Mouse (Mus musculus) myocyte (in vitro differentiated cells): ENCODE measurements at regions not wholly inside any gene's neighbourhood (a gene's known extent, or its start where the extent isn't known, plus 50 kb on each side); places are given as distances from the start of the nearest gene placed in this dataset.
"Not testable (repeated sequence)": the region's sequence is repeated elsewhere in the genome, so short reads cannot be mapped to it uniquely, and the experiment has no call there.

Source experiments
- H3K27me3 ChIP-seq: one replicate; pipeline ENCODE4 v1.6.1; 2011; ENCODE audit not compliant: control insufficient read depth, insufficient read depth, insufficient read length
- H3K36me3 ChIP-seq: one replicate; pipeline ENCODE4 v1.6.1; 2011; ENCODE audit not compliant: control insufficient read depth, insufficient read depth
- H3K4me2 ChIP-seq: one replicate; pipeline ENCODE4 v1.6.1; 2011; ENCODE audit warnings: low read depth, control low read depth
- H3K4me3 ChIP-seq: one replicate; pipeline ENCODE4 v1.5.1; 2011; ENCODE audit warnings: mild to moderate bottlenecking, control low read depth, moderate library complexity
- H3K79me2 ChIP-seq: one replicate; pipeline ENCODE4 v1.6.1; 2011; ENCODE audit not compliant: control insufficient read depth, insufficient read depth
- H3ac ChIP-seq: one replicate; pipeline ENCODE4 v1.6.1; 2011; ENCODE audit not compliant: control insufficient read depth, insufficient read length
- CEBPB ChIP-seq: IDR thresholded peaks from 2 replicates; pipeline ENCODE4 v1.6.1; 2011; ENCODE audit warnings: mild to moderate bottlenecking, moderate library complexity; ENCODE audit not compliant: poor library complexity, insufficient read depth, severe bottlenecking
- E2F4 ChIP-seq: IDR thresholded peaks from one replicate; pipeline ENCODE4 v1.6.1; 2011; ENCODE audit warnings: mild to moderate bottlenecking, control low read depth, moderate library complexity; ENCODE audit not compliant: insufficient read depth
- MAX ChIP-seq: IDR thresholded peaks from one replicate; pipeline ENCODE4 v1.6.1; 2011; ENCODE audit warnings: low read depth, mild to moderate bottlenecking, control low read depth
- MYOD1 ChIP-seq, 3 experiments: IDR thresholded peaks; one replicate each; pipeline ENCODE4 v1.6.1; 2011; ENCODE audit warnings: control low read depth in 2 of 3, low read depth in 2 of 3, mild to moderate bottlenecking in 2 of 3, moderate library complexity in 1 of 3; ENCODE audit not compliant: insufficient read length in 2 of 3, control insufficient read depth in 1 of 3
- MYOG ChIP-seq, 3 experiments: IDR thresholded peaks; one replicate each; pipeline ENCODE4 v1.6.1; 2011; ENCODE audit warnings: control low read depth in 2 of 3, low read depth in 2 of 3, mild to moderate bottlenecking in 2 of 3; ENCODE audit not compliant: insufficient read length in 2 of 3, control insufficient read depth in 1 of 3, insufficient read depth in 1 of 3
- POLR2A ChIP-seq: IDR thresholded peaks from one replicate; pipeline ENCODE4 v1.6.1; 2011; ENCODE audit warnings: low read depth, mild to moderate bottlenecking, control low read depth, moderate library complexity; ENCODE audit not compliant: insufficient read length
- POLR2AphosphoS2 ChIP-seq: IDR thresholded peaks from one replicate; pipeline ENCODE4 v1.6.1; 2011; ENCODE audit warnings: low read depth, control low read depth; ENCODE audit not compliant: insufficient read length
- REST ChIP-seq: IDR thresholded peaks from one replicate; pipeline ENCODE4 v1.6.1; 2011; ENCODE audit warnings: mild to moderate bottlenecking, control low read depth, moderate library complexity; ENCODE audit not compliant: insufficient read depth, insufficient read length
- SRF ChIP-seq: IDR thresholded peaks from one replicate; pipeline ENCODE4 v1.6.1; 2011; ENCODE audit warnings: low read depth; ENCODE audit not compliant: control insufficient read depth, insufficient read length
- TCF12 ChIP-seq: IDR thresholded peaks from one replicate; pipeline ENCODE4 v1.6.1; 2011; ENCODE audit warnings: mild to moderate bottlenecking, control low read depth; ENCODE audit not compliant: poor library complexity, insufficient read depth, severe bottlenecking
- TCF3 ChIP-seq: IDR thresholded peaks from one replicate; pipeline ENCODE4 v1.6.1; 2011; ENCODE audit warnings: low read depth, control low read depth; ENCODE audit not compliant: insufficient read length
- USF1 ChIP-seq: IDR thresholded peaks from one replicate; pipeline ENCODE4 v1.6.1; 2011; ENCODE audit warnings: low read depth, mild to moderate bottlenecking, control low read depth, moderate library complexity

DNA sequence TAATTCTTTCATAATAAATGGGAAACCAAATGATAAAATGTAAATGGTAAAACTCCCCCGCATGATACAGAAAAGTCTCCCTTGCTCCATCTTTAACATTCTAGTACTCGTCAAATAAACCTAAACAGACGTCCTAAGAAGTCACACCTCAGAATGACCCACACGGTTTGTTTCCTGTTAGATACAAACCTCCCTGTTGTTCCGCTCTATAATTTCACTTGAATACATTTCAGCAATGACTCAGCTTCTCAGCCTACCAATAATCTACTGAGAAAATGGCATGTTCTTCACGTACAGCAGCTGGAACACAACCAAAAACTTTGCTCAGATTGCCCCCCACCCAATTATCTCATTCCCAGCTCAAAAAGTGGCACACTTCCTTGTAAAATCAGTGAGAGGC lies 93.7 kb upstream of the Pdc start:
- H3K27me3 ChIP-seq, result no peaks in the 10 kb centered on the region
- H3K79me2 ChIP-seq, result no peaks in the 10 kb centered on the region
- no peak overlapping the region for H3K4me3 ChIP-seq
- H3ac ChIP-seq, result no peak overlapping the region
- H3K36me3 ChIP-seq, result no peaks in the 10 kb centered on the region
- H3K4me2 ChIP-seq, result no peak overlapping the region
- TF ChIP-seq POLR2A (no peak), CEBPB (no peak)

DNA sequence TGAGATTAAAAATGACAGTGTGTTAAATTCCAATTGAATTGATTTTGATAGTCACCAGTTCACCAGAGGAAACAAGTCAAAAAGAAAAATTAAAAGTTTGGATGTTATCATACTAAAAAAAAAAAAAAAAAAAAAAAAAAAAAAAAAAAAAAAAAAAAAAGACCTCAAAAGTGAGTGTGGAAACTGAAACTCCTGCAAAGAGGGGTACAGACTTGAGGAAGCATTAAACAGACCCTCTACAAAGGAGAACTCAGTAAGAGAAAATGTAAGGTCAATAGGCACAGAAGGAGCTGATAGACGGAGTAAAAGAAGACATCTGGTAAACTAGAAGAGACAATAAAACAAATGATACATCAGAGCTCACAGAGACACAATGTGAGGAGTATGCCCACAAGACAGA lies 79.7 kb upstream of the Pdc start:
- not testable (repeated sequence) for H3ac ChIP-seq, H3K36me3 ChIP-seq, H3K4me3 ChIP-seq, H3K27me3 ChIP-seq, H3K4me2 ChIP-seq, H3K79me2 ChIP-seq

- TF ChIP-seq SRF, result no peak
- TF ChIP-seq TCF12, result no peak
- TF ChIP-seq E2F4, result no peak
- TF ChIP-seq POLR2AphosphoS2, result no peak
- no peak for TF ChIP-seq TCF3
- no peak for TF ChIP-seq MAX
- TF ChIP-seq MYOD1 (IDR thresholded peaks at IDR 0.05; ENCODE audit: control insufficient read depth in 1 of 3, insufficient read length in 2 of 3, low read depth in 2 of 3), result no peak
- no peak for TF ChIP-seq POLR2A
- no peak for TF ChIP-seq REST
- TF ChIP-seq USF1, result no peak
- no peak for TF ChIP-seq MYOG (IDR thresholded peaks at IDR 0.05; ENCODE audit: control insufficient read depth in 1 of 3, insufficient read depth in 1 of 3, insufficient read length in 2 of 3, low read depth in 2 of 3)
- TF ChIP-seq CEBPB, result no peak
- Histone ChIP-seq H3K27me3 (no peaks in the 10 kb centered on the region), H3K4me3 (no peak overlapping the region), H3K36me3 (no peaks in the 10 kb centered on the region), H3K4me2 (no peak overlapping the region), H3K79me2 (no peaks in the 10 kb centered on the region), H3ac (no peak overlapping the region)
Measured at GRCm38 (mm10) chr1:150240110-150240509, 79.1 kb upstream of the Pdc start.

- H3K4me3 ChIP-seq, result no peak overlapping the region
- H3K79me2 ChIP-seq, result no peaks in the 10 kb centered on the region
- TF ChIP-seq MYOG (IDR thresholded peaks at IDR 0.05; ENCODE audit: control insufficient read depth in 1 of 3, insufficient read depth in 1 of 3, insufficient read length in 2 of 3, low read depth in 2 of 3), result no peak
- no peak for TF ChIP-seq MAX
- no peak for TF ChIP-seq E2F4
- no peak for TF ChIP-seq SRF
- no peak for TF ChIP-seq REST
- no peak for TF ChIP-seq POLR2A
- TF ChIP-seq TCF3, result no peak
- TF ChIP-seq USF1, result no peak
- TF ChIP-seq POLR2AphosphoS2, result no peak
- TF ChIP-seq TCF12, result no peak
- no peak for TF ChIP-seq CEBPB
- TF ChIP-seq MYOD1 (IDR thresholded peaks at IDR 0.05; ENCODE audit: control insufficient read depth in 1 of 3, insufficient read length in 2 of 3, low read depth in 2 of 3), result no peak
- H3K36me3 ChIP-seq, result no peaks in the 10 kb centered on the region
- no peak overlapping the region for H3K4me2 ChIP-seq
- H3K27me3 ChIP-seq, result no peaks in the 10 kb centered on the region
- H3ac ChIP-seq, result no peak overlapping the region
Measured at GRCm38 (mm10) chr1:150241153-150241552, 78.1 kb upstream of the Pdc start.

DNA sequence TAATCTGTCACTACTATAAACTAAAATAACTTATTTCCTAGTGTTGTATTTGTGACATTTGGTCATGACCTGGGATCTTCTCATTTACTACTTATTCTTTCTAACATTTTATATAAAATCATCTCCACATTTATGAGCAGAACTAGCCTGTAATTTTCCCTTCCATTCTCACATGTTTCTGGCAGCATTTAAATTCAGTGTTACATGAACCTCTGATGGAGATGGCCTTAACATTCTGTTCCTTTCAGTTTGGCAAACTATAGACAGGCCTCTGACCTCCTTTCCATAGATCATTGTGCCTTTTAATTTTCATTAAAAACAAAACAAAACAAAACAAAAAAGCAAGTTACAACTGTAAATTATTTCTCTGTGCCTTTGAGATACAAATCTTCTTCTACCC lies 77.1 kb upstream of the Pdc start:
- Histone ChIP-seq H3K4me2 (no peak overlapping the region), H3K27me3 (no peaks in the 10 kb centered on the region), H3K4me3 (no peak overlapping the region), H3ac (no peak overlapping the region), H3K36me3 (no peaks in the 10 kb centered on the region), H3K79me2 (no peaks in the 10 kb centered on the region)
- TF ChIP-seq SRF (no peak), MAX (no peak), E2F4 (no peak), USF1 (no peak), CEBPB (no peak), MYOG (IDR thresholded peaks at IDR 0.05; ENCODE audit: control insufficient read depth in 1 of 3, insufficient read depth in 1 of 3, insufficient read length in 2 of 3, low read depth in 2 of 3) (no peak), POLR2AphosphoS2 (no peak), TCF12 (no peak), REST (no peak), TCF3 (no peak), POLR2A (no peak), MYOD1 (IDR thresholded peaks at IDR 0.05; ENCODE audit: control insufficient read depth in 1 of 3, insufficient read length in 2 of 3, low read depth in 2 of 3) (no peak)
